Mouse (Mus musculus) megakaryocyte-erythroid progenitor cell, adult 5-6 weeks (primary cell): Measurements from ENCODE around the gene Zfp810. TPM values are rescaled to one million over a fixed set of nuclear protein-coding genes. Genes with fewer than 3 reads are reported as not detected.
"Not testable (repeated sequence)": the region's sequence is repeated elsewhere in the genome, so short reads cannot be mapped to it uniquely, and the experiment has no call there.

Experiments
- ATAC-seq: replicated peaks from 2 replicates; pipeline ENCODE4 v1.8.0; 2016; ENCODE audit warnings: mild to moderate bottlenecking, inconsistent platforms; ENCODE audit not compliant: severe bottlenecking, poor library complexity, low FRiP score, low TSS enrichment
- total RNA-seq, 2 experiments: library from RNA; stranded (forward) in 1 of 2; stranded (reverse) in 1 of 2; fragments of 200-1000, 215-1000 nt in 1 of 2; fragments of >200 nt in 1 of 2; fragmentation: Nextera tagmentation in 1 of 2; gene quantifications; 2 replicates each; pipeline ENCODE4 v1.2.3; 2014 to 2017

Gene Zfp810
- total RNA-seq (2014; fragmentation: Nextera tagmentation) (9.7 and 13.3 TPM in 2 replicates), total RNA-seq (2017) (5.6 and 6.3 TPM in 2 replicates)

GRCm38 (mm10) chr9:22307156-22307919 is at the start of gene Zfp810:
Gene Zfp810 (minus strand): TSS chr9:22307648.
- ATAC-seq: peak; percentile 99

DNA sequence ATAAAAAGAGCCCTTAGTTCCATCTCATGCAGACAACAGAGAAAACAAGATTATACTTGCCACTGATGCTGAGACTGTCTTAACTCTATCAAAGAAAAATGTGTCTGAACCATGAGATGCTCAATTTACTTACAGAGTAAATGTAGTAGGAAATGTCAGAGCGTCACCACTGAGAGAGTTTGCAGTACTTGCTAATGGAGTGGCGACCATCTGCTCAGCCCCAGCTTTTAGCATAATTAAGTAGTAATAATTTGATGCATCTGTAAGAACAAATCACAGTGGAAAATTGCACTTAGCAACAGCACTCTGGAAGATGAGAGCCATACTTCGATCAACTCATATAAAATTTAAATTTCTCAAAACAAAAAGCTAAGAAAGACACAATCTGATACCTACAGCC is 48.5 kb upstream of the Zfp810 start:
- no peak for ATAC-seq

- ATAC-seq: no peak
These were observed 46.5 kb upstream of the Zfp810 start for GRCm38 (mm10) chr9:22353901-22354300.

GRCm38 (mm10) chr9:22353465-22353864 is 46.0 kb upstream of the Zfp810 start:
- no peak for ATAC-seq

DNA sequence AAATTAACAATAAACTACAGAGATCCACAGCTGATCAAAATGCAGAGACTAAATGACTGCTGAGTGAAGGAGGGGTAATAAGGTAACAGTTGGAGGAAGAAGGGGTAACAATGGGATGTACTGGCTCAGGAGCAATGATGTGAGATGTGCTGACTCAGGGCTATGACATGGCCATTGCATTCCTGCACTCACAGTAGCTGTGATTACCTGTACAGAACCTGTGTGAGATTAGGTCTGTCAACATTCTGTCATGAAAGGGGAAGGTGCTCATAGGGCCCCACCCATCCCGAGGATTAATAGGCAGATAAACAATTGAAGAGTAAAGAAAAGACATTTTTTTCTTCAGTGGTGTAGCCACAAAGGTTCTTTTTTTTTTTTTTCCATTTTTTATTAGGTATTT is 32.9 kb upstream of the Zfp810 start:
- ATAC-seq: no peak

DNA sequence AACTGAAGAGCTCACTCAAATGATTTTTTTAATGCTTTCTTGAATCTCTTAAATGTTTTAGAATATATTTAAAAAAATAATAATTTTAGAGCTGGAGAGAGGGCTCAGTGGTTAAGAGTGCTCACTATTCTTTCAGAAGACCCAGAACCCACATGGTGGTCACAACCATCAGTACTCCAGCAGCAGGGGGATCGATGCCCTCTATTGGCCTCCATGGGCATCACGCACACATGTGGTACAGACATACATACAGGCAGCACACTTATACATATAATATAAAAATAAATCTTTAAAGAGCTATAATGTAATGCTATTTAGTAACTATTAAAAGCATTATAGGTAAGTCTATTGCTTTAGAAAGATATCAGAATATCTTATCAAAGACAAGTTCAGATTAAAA is 29.8 kb upstream of the Zfp810 start:
- ATAC-seq: no peak

GRCm38 (mm10) chr9:22327475-22328387 is 20.3 kb upstream of the Zfp810 start:
- peak; percentile 97 for ATAC-seq

DNA sequence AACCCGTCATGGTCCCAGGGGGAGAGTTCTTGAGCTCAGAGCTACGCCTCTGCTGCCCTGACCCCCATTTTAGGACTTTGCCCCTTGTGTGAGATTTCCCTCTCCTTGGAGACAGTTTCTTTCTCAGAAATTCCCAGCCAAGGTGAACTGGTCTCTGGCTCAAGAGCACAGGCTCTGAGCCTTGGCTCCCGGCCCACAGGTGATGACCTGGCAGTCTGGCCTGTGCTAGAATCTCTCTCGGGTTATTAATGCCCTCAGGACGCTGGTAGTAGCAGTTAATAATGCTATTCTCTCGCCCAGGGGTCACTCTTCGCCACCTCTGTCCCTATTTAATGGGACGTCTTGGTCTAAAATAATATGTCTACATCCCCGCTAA is 19.6 kb upstream of the Zfp810 start:
- 0 out of 2 replicates have a peak, but pooled peaks have one; percentile 3 for ATAC-seq

- no peak for ATAC-seq
These were observed 17.1 kb upstream of the Zfp810 start for GRCm38 (mm10) chr9:22324579-22324978.

DNA sequence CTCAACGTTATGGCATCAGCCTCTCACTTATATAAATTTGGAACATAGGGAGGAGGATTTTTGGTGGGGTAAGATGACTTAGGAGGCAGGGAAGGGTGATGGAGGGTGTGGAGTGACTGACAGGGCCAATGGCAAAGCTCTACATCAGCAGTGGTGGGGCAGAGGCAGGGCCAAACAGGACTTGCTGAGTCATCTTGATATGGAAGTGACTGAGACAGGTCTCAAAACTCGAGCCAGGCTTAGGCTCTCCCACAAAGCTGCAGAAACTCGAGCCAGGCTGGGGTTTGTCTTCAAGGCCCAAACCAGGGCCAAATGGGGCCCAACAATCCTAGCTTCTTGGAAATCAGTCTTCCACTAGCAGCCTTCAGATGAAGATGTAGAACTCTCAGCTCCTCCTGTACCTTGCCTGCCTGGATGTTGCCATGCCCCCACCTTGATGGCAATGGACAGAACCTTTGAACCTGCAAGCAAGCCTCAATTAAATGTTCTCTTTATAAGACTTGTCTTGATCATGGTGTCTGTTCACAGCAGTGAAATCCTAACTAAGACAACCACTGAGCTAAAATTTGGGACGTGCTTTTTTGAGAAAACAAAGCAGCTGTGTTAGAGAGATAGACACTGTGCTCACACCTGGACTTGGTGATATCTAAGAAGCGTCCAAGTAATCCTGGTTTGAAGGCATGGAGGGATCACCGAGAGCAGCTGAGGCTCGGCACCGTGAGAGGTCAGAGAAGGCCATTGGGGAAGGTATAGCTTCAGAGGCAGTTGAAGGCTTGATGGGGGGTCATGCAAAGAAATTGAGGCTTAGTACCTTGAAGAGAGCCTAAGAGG is 15.1 kb upstream of the Zfp810 start:
- no peak for ATAC-seq

DNA sequence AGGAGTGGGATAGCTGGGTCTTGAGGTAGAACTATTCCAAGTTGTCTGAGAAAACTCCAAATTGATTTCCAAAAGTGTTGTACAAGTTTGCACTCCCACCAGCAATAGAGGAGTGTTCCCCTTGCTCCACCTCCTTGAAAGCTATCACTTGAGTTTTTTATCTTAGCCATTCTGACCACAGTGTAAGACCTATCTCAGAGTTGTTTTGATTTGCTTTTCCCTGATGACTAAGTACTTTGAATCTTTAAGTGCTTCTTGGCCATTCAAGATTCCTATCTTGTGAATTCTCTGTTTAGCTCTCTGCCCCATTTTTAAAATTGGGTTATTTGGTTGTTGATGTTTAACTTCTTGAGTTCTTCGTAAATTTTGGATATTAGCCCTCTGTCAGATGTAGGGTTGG is 11.7 kb upstream of the Zfp810 start:
- ATAC-seq: no peak

DNA sequence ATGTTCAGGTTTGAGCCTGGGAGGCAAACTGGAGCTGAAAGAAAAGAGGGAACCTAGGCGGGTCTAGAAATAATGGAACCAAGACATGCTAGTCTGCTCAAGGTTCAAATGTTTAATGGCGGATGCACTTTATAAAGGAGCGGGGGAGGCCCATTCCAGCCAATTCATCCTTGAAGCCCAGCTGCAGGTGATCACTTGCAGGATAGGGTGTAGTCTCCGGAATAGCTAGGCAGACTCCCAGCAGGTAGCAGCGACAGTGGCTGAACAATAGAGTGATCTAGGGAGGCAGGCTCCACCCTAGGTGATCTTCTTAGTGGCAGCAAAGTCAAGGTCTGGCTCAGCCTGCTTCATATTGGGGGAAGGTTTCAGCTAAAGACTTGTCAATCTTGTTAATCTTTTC is 8.6 kb upstream of the Zfp810 start:
- not testable (repeated sequence) for ATAC-seq

DNA sequence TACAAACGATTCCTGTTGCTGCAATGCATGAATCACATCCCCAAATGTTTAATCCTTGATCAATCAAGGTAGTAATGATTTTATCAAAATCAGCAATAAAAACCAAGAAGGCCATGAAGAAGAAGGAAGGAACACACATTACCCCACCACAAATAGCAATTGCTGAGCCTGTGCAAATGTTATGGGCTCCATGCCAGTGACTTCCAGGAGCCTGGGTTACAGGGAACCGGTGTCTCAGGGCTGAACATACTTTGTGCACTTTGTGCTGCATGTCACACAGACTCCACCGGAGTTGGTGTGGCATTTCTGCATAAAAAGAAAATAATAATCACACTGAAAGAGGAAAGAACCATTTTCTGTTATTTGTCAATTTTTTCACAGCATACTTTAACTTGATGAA is 6.6 kb upstream of the Zfp810 start:
- ATAC-seq: no peak

DNA sequence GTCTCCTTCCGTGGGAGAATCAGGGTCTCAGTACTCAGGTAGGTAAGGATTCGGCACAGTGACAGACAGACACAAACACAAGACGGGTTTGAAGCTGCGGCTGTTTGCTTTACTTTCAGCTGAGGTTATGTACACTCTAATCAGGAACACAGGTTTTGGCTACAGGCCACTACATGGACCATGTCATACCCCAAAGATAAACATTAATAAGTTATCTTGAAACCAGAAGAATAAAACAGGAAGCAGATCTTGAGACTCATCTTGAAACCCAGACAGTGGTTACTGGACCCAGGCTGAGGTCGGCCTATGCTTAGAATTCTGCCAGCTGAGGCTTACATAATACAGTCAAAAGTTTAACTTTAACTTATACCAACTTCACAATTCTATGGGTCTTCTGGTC is 5.8 kb upstream of the Zfp810 start:
- no peak for ATAC-seq

DNA sequence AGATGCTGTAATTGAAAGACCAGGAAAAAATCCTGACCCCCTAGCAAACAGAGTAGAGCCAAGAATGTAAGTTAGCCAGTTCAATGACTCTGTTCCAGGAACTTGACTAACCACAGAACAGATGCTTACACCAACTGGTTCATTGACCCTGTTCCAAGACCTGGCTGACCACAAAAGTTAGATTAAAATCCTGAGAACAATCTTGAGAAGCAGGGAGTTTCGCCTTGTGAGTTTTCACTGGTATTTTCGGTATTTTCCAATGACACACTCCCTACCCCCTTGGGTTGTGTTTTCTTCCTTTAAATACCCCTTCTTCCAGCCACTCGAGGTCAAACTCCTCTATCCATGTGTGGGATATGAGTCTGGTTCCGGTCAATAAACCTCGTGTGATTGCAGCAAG is 2.2 kb upstream of the Zfp810 start:
- ATAC-seq: no peak

GRCm38 (mm10) chr9:22307920-22308262 is 443 bp upstream of the Zfp810 start:
- not testable (repeated sequence) for ATAC-seq

DNA sequence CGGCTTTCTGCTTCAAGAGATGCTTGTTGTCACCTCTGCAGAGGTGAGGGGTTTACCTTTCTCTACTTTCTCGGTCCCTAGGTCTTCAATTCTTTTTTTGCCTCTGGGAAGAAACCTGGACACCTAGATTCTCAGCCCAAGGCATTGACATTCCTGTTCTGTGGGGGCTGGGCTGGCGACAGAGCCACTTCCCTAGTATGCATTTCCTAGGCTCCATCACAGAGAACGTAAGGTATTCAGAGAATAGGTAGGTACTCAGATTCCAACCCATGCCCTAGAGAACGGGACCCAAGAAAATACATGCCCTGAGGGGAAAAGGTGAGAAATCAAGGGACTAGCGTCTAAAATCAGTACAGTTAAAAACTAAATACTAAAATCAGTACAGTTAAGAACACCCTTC is 722 bp downstream of the Zfp810 start:
- ATAC-seq: no peak

DNA sequence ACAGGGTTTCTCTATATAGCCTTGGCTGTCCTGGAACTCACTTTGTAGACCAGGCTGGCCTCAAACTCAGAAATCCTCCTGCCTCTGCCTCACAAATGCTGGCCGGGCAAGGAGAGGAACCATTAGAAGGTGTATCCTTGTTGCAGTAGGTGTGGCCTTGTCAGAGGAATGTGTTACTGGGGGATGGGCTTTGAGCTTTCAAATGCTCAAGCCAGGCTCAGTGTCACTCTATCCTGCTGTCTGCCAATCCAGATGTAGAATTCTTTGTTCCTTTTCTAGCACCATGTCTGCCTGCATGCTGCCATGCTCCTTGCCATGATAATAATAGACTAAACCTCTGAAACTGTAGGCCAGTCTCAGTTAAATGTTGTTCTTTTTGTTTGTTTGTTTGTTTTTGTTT is 5.2 kb downstream of the Zfp810 start:
- no peak for ATAC-seq

- no peak for ATAC-seq
These were observed 28.7 kb downstream of the Zfp810 start for GRCm38 (mm10) chr9:22278733-22279132.

- ATAC-seq: no peak
These were observed 38.6 kb downstream of the Zfp810 start for GRCm38 (mm10) chr9:22268886-22269285.
